Mouse (Mus musculus) heart, embryonic 10.5 days (tissue): ENCODE results near the gene Acoxl. TPM values are rescaled to one million over a fixed set of nuclear protein-coding genes. Genes with fewer than 3 reads are reported as not detected.

ENCODE experiments used
- DNase-seq: peaks from one replicate; pipeline ENCODE4 v3.0.0-alpha.2; 2017; ENCODE audit warnings: low spot score
- H3K27ac ChIP-seq: fragments of 300-500 bp; sonication (generic); 2 replicates; pipeline ENCODE4 v1.5.1; 2016; ENCODE audit warnings: mild to moderate bottlenecking
- H3K27me3 ChIP-seq: fragments of 300-500 bp; sonication (generic); 2 replicates; pipeline ENCODE4 v1.6.1; 2016; ENCODE audit warnings: mild to moderate bottlenecking; ENCODE audit not compliant: poor library complexity, insufficient read depth, severe bottlenecking
- H3K36me3 ChIP-seq: fragments of 300-500 bp; sonication (generic); 2 replicates; pipeline ENCODE4 v1.6.1; 2016; ENCODE audit warnings: mild to moderate bottlenecking, moderate library complexity
- H3K4me1 ChIP-seq: fragments of 300-500 bp; sonication (generic); 2 replicates; pipeline ENCODE4 v1.6.1; 2016; ENCODE audit warnings: mild to moderate bottlenecking
- H3K4me3 ChIP-seq: fragments of 300-500 bp; sonication (generic); 2 replicates; pipeline ENCODE4 v1.5.1; 2016; ENCODE audit warnings: mild to moderate bottlenecking, moderate library complexity
- H3K9me3 ChIP-seq: fragments of 300-500 bp; sonication (generic); 2 replicates; pipeline ENCODE4 v1.6.1; 2016; ENCODE audit warnings: mild to moderate bottlenecking, moderate library complexity
- WGBS: fragments of 180-500 bp; shearing (Covaris S2); methylation state at CpG from one replicate; pipeline ENCODE4 v1.1.7; 2016; 5-methylcytosine and 5-hydroxymethylcytosine counted together
- polyA plus RNA-seq: library from polyadenylated mRNA; unstranded; fragments of >200 nt; fragmentation: Nextera tagmentation; extraction: Ambion mirVana; gene quantifications from 2 replicates; pipeline ENCODE4 v1.2.1, GENCODE M21; 2016

The Acoxl gene
- polyA plus RNA-seq, 1 experiment from 2014 or later, result 0.39 TPM

DNA sequence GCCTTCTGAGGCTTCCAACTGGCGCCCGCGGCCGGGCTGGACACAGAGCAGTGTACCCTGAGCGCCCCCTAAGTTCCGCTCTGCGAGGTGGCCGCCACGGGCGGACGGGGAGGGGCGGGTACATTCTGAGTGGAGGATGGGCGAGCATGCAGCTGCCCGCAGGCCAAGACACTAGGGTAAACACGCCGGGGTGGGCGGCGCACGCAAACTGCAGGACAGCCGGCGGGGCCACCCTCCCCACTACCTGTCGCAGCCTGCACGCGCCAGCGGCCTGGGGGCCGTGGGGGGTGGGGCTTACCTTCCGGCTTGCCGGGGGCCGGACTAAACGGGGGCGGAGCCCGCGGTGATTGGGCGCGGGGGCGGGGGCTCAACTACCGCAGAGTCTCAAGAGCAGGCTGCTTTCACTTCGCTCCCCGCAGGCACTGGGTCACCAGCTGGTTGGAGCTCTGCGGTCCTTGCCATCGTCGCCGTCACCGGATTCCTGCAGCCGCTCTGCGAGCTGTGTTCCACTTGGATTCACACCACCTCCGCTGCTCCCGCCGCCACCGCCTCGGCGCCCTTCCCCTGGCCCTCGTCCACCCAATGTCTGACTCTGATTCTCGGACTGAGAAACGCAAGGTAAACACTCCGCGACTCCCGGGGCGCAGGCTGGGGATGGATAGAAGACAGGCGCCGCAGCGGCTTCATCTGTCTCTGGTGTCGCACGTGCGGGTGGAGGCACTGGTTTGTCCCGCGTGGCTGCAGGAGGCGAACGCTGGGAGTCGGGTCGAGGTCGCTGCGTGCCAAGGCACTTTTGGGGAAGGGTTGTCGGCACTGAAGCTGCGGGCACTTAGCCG lies 287.2 kb downstream of the Acoxl start, which contains the start of gene Bcl2l11:
Bcl2l11 (plus strand) TSS at position 404 of the 836 bp plus-strand sequence.
- Histone ChIP-seq H3K36me3 (peaks cover 10% of the 10 kb centered on the region), H3K27me3 (peaks cover 15% of the 10 kb centered on the region), H3K27ac (peak within 1 kb of the TSS; percentile 97), H3K4me1 (peaks cover 49% of the 10 kb centered on the region), H3K4me3 (peak within 1 kb of the TSS; percentile 91), H3K9me3 (no peaks in the 10 kb centered on the region)
- peak; percentile 99 for DNase-seq
- under 1% methylated on average over 76 of the region's 76 CpGs for WGBS

DNA sequence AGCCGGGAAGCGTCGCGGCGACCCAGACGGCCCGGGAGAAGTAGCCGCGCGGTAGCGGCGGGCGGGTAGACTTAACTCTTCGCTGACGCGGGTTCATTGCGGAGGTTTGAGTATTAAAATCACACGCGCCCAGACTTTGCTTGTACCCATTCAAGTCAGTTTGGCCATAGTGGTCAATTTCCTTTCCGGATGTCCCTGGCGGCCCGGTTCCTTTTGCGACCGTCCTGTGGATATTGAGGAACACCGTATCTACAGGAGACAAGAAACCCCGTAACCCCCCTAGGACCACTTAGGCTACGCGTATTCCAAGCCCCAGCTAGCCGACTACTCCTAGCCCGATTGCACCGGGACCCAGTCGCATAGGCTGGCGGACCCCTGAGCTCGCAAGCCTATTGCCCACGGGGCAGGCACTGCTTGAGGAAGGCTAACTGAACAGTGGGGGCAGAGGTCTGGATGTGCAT lies 287.9 kb downstream of the Acoxl start:
- Histone ChIP-seq H3K4me1 (peaks cover 49% of the 10 kb centered on the region), H3K36me3 (peaks cover 18% of the 10 kb centered on the region), H3K9me3 (no peaks in the 10 kb centered on the region), H3K27ac (peak overlapping the region; percentile 97), H3K27me3 (peaks cover 15% of the 10 kb centered on the region), H3K4me3 (peak overlapping the region; percentile 91)
- no peak for DNase-seq
- under 1% methylated on average over 35 of the region's 35 CpGs for WGBS

DNA sequence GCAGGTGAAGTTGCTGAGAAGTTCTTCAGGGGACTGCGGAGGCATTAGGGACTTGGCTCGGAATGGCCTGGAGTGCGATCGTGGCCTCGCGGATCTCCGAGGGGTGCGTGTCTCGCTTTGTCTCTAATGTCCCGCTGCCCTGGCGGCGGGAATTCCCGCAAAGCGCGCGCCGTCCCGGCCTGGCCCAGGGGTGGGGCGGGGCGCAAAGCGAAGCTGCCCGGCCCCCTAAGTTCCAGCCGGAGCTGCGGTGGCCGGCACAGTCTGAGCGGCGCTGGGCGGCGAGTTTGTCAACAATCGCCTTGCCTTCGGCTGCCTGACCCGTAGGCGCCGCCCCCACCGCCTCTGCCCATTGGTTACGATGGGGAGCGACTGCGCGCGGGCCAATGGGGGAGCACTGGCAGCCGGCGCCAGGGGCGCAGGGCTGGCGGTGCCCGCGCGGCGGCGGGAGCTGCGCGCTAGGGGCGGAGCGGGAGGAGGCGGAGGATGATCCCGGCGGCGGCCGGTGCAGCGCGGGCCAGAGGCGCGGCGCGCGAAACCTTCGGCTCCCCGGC lies 288.5 kb downstream of the Acoxl start:
- H3K9me3 ChIP-seq, result no peaks in the 10 kb centered on the region
- peaks cover 48% of the 10 kb centered on the region for H3K4me1 ChIP-seq
- peaks cover 15% of the 10 kb centered on the region for H3K27me3 ChIP-seq
- WGBS, result under 1% methylated on average over 67 of the region's 67 CpGs
- peaks cover 21% of the 10 kb centered on the region for H3K36me3 ChIP-seq
- H3K4me3 ChIP-seq, result peak overlapping the region; percentile 91
- peak; percentile 97 for DNase-seq
- peak overlapping the region; percentile 97 for H3K27ac ChIP-seq

DNA sequence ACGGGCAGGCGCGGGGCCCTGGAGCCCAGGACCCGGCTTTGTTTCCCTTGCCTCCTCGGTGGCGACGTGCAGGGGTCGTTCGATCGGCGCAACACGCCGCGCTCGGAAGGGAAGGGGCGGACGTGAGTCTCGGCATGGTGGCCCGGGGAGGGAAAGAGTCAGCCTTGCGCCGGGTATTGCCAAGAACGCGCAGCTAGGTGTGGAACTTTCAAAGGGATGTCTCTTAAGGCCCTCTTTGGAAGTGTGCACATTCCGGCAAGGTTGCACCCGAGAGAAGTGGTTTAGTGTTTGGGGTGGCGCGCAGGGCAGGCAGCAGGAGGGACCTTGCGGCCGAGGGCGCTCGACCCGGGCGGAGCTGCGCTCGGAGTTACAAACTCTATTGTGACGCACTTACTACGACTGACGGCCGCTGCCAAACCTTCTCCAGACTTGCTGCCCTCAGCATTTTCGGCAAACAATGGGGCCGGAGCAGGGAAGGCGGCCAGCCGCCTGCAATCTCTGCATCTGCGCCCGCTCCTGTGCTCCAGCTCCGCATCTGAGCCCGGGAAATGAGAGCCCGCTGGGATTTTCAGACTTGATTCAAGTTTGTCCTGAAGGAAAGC lies 289.1 kb downstream of the Acoxl start:
- H3K4me3 ChIP-seq, result peak overlapping the region; percentile 91
- peaks cover 45% of the 10 kb centered on the region for H3K4me1 ChIP-seq
- DNase-seq, result peak; percentile 93
- H3K9me3 ChIP-seq, result no peaks in the 10 kb centered on the region
- H3K27ac ChIP-seq, result peak overlapping the region; percentile 97
- H3K27me3 ChIP-seq, result peaks cover 14% of the 10 kb centered on the region
- 0% methylated on average over 48 of the region's 48 CpGs for WGBS
- peaks cover 25% of the 10 kb centered on the region for H3K36me3 ChIP-seq

DNA sequence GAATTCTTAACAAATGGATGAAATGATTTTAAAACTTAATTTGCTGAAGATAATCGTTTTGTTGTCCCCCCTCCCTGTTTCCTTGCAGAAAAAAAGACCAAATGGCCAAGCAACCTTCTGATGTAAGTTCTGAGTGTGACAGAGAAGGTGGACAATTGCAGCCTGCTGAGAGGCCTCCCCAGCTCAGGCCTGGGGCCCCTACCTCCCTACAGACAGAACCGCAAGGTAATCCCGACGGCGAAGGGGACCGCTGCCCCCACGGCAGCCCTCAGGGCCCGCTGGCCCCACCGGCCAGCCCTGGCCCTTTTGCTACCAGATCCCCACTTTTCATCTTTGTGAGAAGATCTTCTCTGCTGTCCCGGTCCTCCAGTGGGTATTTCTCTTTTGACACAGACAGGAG lies 289.9 kb downstream of the Acoxl start:
- Histone ChIP-seq H3K36me3 (peaks cover 31% of the 10 kb centered on the region), H3K4me1 (peaks cover 39% of the 10 kb centered on the region), H3K9me3 (no peaks in the 10 kb centered on the region), H3K4me3 (peak overlapping the region; percentile 91), H3K27me3 (peaks cover 9% of the 10 kb centered on the region; the same call in 1 of the 2 replicates), H3K27ac (peak overlapping the region; percentile 97)
- 32% methylated on average over 10 of the region's 10 CpGs for WGBS
- DNase-seq, result no peak

DNA sequence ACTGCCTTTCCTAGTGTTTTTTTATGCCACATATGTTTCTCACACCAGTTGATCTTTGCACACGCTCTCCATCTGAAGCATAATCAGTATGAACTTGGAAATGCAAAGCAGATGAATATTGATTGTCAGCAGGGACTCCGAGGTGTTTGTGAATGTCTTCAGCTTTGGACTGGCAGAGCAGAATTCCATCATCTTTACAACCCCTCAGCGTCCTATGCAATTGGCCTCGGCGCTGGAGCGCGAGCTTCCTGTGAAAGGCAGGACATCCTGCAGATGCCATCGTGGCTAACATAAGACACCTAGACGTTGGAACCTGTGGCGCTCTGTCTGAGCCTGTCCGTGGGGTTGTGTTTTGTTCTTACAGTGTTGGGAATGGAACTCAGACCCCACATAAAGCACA lies 292.8 kb downstream of the Acoxl start:
- no peaks in the 10 kb centered on the region for H3K27me3 ChIP-seq
- WGBS, result 90% methylated on average over 11 of the region's 11 CpGs
- no peak overlapping the region for H3K4me3 ChIP-seq
- H3K9me3 ChIP-seq, result no peaks in the 10 kb centered on the region
- H3K4me1 ChIP-seq, result peaks cover 28% of the 10 kb centered on the region
- H3K36me3 ChIP-seq, result peaks cover 51% of the 10 kb centered on the region
- no peak overlapping the region for H3K27ac ChIP-seq
- DNase-seq, result peak; percentile 71

DNA sequence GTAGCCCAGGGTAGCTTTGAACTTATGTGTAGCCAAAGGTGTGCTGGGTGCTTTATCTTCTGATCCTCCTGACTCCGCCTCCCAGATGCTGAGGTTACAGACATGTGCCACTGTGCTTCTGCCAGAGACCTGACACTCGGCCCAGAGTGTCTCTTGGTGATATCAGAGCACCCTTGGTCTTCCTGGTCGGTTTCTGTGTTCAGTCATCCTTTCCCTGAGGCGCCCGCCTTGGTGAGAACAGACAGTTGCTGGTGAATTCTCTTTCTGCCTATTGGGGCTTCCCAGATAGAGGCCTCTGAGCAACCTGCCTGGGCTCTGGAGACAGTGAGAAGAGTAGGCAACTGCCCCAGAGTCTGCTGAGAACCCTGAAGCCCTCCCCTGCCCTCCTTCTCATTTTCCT lies 294.0 kb downstream of the Acoxl start:
- peaks cover 40% of the 10 kb centered on the region for H3K4me1 ChIP-seq
- H3K27me3 ChIP-seq, result no peaks in the 10 kb centered on the region
- no peak overlapping the region for H3K27ac ChIP-seq
- 73% methylated on average over 5 of the region's 5 CpGs for WGBS
- no peak overlapping the region for H3K4me3 ChIP-seq
- DNase-seq, result no peak
- no peaks in the 10 kb centered on the region for H3K9me3 ChIP-seq
- peaks cover 60% of the 10 kb centered on the region for H3K36me3 ChIP-seq

DNA sequence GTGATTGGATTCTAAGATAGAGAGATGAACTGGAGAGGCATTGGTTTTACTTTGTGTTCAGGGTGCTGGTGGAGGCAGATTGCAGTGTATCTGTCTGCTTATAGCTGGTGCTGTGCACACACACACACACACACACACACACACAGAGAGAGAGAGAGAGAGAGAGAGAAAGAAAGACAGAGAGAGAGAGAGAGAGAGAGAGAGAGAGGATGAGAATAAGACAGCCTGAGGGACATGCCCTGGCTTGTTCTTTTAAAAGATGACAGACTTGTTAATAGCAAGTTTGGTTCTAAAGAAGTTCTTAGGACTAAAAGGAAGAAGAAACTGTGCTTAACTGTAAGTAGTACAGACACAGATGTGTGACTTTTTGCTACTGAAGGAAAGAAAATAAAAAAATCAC lies 295.2 kb downstream of the Acoxl start:
- no peaks in the 10 kb centered on the region for H3K9me3 ChIP-seq
- no peak overlapping the region for H3K4me3 ChIP-seq
- peaks cover 58% of the 10 kb centered on the region for H3K36me3 ChIP-seq
- H3K27ac ChIP-seq, result no peak overlapping the region
- no peaks in the 10 kb centered on the region for H3K27me3 ChIP-seq
- peaks cover 33% of the 10 kb centered on the region for H3K4me1 ChIP-seq
- no peak for DNase-seq

DNA sequence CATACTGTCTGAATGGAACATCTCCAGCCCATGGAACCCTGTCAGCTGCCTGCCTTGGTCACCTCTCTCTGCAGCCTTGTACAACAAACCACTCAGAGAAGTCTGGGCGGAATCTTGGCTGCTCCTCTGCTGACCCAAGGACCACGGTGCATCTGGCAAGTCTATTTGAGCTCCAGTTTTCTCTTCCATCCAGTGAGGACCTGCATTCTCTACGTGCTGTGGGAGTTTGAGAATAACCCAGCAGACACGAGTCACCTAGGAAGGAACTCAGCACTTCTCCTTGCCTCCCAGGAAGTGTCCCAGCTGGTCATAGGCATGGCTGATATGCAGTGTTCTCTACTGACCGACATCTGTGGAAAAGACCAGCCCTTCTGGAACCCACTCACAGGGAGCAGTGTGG lies 295.8 kb downstream of the Acoxl start:
- 82% methylated on average over 5 of the region's 5 CpGs for WGBS
- H3K9me3 ChIP-seq, result no peaks in the 10 kb centered on the region
- no peak overlapping the region for H3K4me3 ChIP-seq
- H3K36me3 ChIP-seq, result peaks cover 61% of the 10 kb centered on the region
- H3K27me3 ChIP-seq, result no peaks in the 10 kb centered on the region
- peaks cover 30% of the 10 kb centered on the region for H3K4me1 ChIP-seq
- DNase-seq, result no peak
- H3K27ac ChIP-seq, result no peak overlapping the region

DNA sequence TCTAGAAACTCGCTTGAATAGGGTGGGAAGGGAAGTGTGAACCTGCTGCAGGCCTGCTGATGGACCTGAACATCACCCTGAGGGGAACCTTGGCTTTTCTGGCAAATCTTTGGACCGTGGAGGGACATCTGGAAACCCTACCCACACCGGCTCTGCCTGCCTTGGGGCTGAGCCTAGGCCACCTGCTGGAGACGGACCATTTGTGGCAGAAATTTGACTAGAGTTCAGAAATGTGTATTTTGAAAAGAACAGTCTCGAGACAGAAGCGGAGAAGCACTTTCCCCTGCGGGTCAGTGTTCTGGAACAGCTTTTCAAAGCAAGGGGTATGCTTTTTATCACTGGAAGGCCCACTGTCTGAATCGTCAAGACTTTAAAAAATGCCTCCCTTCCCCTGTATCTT lies 296.3 kb downstream of the Acoxl start:
- peaks cover 34% of the 10 kb centered on the region for H3K4me1 ChIP-seq
- H3K36me3 ChIP-seq, result peaks cover 57% of the 10 kb centered on the region
- no peaks in the 10 kb centered on the region for H3K27me3 ChIP-seq
- H3K4me3 ChIP-seq, result no peak overlapping the region
- no peaks in the 10 kb centered on the region for H3K9me3 ChIP-seq
- 87% methylated on average over 8 of the region's 8 CpGs for WGBS
- no peak for DNase-seq
- H3K27ac ChIP-seq, result no peak overlapping the region

DNA sequence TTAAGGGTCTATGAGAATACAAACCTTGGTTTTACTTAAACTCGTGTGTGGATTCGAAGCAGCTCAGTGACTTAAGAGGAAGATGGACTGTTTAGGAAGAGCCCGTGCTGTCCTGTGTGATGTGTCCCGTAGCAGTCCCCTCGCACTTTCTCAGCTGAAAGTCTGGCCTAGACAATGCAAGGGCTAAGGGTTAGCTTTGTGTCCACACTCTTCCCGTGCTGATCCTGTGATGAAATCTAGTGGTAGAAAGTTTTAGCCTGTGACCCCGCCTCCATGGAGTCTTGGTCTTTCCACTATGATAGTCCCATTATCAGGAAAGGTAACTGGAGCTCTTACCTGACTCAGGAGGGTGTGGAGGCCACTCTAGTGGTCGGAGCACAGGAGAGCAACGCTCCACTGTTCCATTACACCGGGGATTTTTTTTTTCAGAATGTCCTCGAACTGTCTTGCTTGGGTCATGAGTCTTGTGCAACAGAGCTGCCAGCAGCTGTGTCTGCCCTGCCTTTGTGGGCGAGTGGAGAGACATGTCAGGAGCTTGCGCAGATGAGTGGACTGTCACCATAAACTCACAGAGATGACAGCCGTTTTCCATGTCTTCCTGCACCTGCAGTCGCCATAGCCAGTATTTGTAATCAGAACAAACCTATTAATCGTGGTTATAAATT lies 298.2 kb downstream of the Acoxl start:
- Histone ChIP-seq H3K27ac (no peak overlapping the region), H3K27me3 (no peaks in the 10 kb centered on the region), H3K9me3 (no peaks in the 10 kb centered on the region), H3K36me3 (peaks cover 45% of the 10 kb centered on the region), H3K4me1 (peaks cover 39% of the 10 kb centered on the region), H3K4me3 (no peak overlapping the region)
- DNase-seq, result no peak
- WGBS, result 84% methylated on average over 16 of the region's 16 CpGs

DNA sequence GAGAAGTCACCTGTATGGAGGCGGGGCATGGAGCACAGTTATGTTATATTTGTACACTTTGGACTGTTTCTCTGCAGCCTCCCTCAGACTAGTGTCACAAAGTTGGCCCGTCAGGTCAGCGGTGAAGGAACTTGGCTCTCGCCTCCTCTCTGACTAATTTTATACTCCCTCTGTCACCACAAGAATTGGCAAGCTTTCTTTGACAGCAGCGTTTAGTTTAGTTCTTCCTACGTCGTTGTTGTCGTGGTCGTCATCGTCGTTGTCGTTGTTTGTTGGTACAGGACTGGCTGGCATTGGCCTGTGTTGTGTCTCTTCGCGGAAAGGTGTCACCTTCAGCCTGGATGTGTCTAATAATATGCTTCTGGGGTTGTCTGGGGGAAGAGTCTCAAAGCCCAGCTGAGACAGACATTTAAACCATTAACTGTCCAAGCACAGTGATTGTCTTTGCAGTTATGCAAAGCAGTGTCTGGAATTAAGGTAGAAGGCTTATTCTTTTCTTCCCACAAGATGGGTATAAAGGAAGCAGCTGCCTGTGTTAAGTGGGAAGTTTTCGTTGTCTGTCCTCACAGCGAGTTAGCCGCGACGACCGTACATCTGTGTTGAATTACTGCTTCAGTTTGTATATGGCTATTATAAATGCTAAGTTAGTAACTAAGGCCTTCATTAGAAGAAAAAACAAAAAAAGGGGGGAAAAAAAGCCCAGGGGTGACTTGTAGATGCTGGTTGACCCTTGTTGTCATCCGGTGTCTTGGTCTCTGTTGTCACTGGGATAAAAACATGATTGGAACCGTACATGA lies 299.0 kb downstream of the Acoxl start:
- Histone ChIP-seq H3K4me3 (no peak overlapping the region), H3K27ac (no peak overlapping the region), H3K27me3 (no peaks in the 10 kb centered on the region), H3K4me1 (peaks cover 38% of the 10 kb centered on the region), H3K36me3 (peaks cover 48% of the 10 kb centered on the region), H3K9me3 (no peaks in the 10 kb centered on the region)
- DNase-seq, result no peak
- WGBS, result 78% methylated on average over 22 of the region's 22 CpGs
